Mouse (Mus musculus): ENCODE measurements at regions not wholly inside any gene's neighbourhood (a gene's known extent, or its start where the extent isn't known, plus 50 kb on each side); places are given as distances from the start of the nearest gene placed in this dataset.

DNA sequence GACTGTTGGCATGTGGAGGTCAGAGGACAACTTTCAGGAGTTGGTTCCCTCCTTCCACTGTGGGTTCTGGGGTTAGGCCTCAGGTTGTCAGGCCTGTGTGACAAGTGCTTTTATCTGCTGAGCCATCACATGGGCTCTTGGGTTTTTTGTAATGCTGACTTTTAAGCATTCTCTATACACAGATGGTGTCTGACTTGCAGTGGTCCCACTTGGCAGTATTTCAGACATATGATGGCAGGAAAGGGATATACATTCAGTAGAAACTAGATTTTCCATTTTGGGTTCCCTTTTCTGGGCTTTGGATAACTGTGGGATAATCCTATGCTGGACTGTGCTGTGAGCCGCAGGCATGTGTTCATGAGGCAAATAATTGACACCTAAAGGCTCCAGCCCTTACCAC is 75.3 kb upstream of the Sod3 start:
- TF ChIP-seq CTCF (IDR thresholded peaks at IDR 0.05; ENCODE audit: control insufficient read depth, insufficient read depth, low read length): no peak
- no peak for TF ChIP-seq POLR2A (IDR thresholded peaks at IDR 0.05; ENCODE audit: borderline replicate concordance, control insufficient read depth, low read depth, low read length)
